Mouse (Mus musculus) forebrain, embryonic 14.5 days (tissue): ENCODE data around the gene Ankrd11. TPM values are rescaled to one million over a fixed set of nuclear protein-coding genes. Genes with fewer than 3 reads are reported as not detected.

Experiments
- ATAC-seq: fragments of 200-750 bp; cut with Nextera tagmentation; 2 replicates; pipeline ENCODE4 v1.8.0; 2017; ENCODE audit warnings: mild to moderate bottlenecking, moderate library complexity
- DNase-seq: peaks from one replicate; pipeline ENCODE4 v3.0.0-alpha.2; 2015; ENCODE audit warnings: low spot score
- H3K27ac ChIP-seq: fragments of 300-500 bp; sonication (generic); 2 replicates; pipeline ENCODE4 v1.5.1; 2014; ENCODE audit warnings: low read depth, mild to moderate bottlenecking, control low read depth, low read length, moderate library complexity
- H3K27me3 ChIP-seq: fragments of 300-500 bp; sonication (generic); replicated peaks from 2 replicates; pipeline ENCODE4 v1.6.1; 2014; ENCODE audit warnings: low read length, control low read depth, mixed read lengths; ENCODE audit not compliant: control insufficient read depth, insufficient read depth
- H3K36me3 ChIP-seq: fragments of 300-500 bp; sonication (generic); 2 replicates; pipeline ENCODE4 v1.6.1; 2014; ENCODE audit warnings: low read length, control low read depth; ENCODE audit not compliant: control insufficient read depth, insufficient read depth
- H3K4me1 ChIP-seq: fragments of 300-500 bp; sonication (generic); 2 replicates; pipeline ENCODE4 v1.6.1; 2014; ENCODE audit warnings: antibody characterized with exemption, low read length, control low read depth; ENCODE audit not compliant: control insufficient read depth, insufficient read depth
- H3K4me2 ChIP-seq: fragments of 300-500 bp; sonication (generic); 2 replicates; pipeline ENCODE4 v1.6.1; 2014; ENCODE audit warnings: mild to moderate bottlenecking, control low read depth, low read length
- H3K4me3 ChIP-seq: fragments of 300-500 bp; sonication (generic); 2 replicates; pipeline ENCODE4 v1.5.1; 2014; ENCODE audit warnings: low read depth, low read length, control low read depth
- H3K9ac ChIP-seq: fragments of 300-500 bp; sonication (generic); 2 replicates; pipeline ENCODE4 v1.6.1; 2014; ENCODE audit warnings: mild to moderate bottlenecking, low read length, control low read depth, moderate library complexity
- H3K9me3 ChIP-seq: fragments of 300-500 bp; sonication (generic); replicated peaks from 2 replicates; pipeline ENCODE4 v1.6.1; 2016; ENCODE audit warnings: low read length, control low read depth, mixed read lengths; ENCODE audit not compliant: control insufficient read depth
- WGBS: fragments of 180-500 bp; shearing (Covaris S2); extraction: QIAGEN DNeasy Blood & Tissue Kit; methylation state at CpG from one replicate; pipeline ENCODE4 v1.1.7; 2014; 5-methylcytosine and 5-hydroxymethylcytosine counted together
- polyA plus RNA-seq: library from polyadenylated mRNA; unstranded; fragments of >200 nt; fragmentation: Nextera tagmentation; extraction: Ambion mirVana; gene quantifications from 2 replicates; pipeline ENCODE4 v1.2.1, GENCODE M21; 2014

Ankrd11 gene
- polyA plus RNA-seq, 1 experiment from 2014 or later: 32.1 TPM

DNA sequence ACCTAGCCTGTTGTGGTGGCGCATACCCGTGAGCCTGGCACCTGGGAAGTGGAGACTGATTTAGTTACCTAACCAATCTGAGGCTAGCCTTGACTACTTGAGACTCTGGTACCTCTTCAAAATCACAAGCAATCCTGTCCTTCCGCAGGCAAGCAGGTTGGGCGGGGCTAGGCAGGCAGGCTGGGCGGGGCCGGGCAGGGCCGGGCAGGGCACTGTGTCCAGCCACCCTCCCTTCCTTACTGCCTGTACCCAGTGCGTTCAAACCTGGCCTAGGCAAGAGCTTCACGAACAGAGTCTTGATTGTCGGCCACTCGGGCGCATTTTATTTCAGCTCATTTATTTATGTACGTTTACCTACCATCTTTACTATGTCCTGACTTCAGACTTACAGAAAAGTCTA lies 182.2 kb downstream of the Ankrd11 start:
- ATAC-seq (no peak), DNase-seq (no peak)
- Histone ChIP-seq H3K4me2 (no peak overlapping the region), H3K9ac (no peak overlapping the region), H3K36me3 (no peaks in the 10 kb centered on the region), H3K27me3 (no peaks in the 10 kb centered on the region), H3K27ac (no peak overlapping the region), H3K4me1 (no peaks in the 10 kb centered on the region), H3K9me3 (peaks cover 5% of the 10 kb centered on the region; the same call in 1 of the 2 replicates), H3K4me3 (no peak overlapping the region)
- 65% methylated on average over 13 of the region's 13 CpGs for WGBS

DNA sequence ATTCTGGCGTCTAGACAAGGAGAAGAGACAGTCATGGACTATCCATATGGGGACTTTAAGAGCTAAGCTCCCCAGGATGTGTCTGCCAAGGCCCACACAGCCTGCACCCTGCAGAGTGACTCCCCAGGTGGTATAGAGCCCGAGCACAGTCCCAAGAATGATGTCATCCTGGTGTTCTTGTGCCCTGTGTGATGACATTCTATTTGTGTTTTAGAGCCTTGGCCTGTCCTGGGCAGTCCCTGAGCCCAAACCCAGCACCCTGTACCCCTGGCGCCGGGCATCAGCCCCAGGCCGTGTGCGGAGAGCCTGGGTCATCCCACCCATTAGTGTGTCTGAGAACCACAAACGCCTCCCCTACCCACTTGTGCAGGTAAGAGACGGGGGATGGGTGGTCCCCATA lies 185.8 kb downstream of the Ankrd11 start:
- Histone ChIP-seq H3K36me3 (no peaks in the 10 kb centered on the region), H3K9ac (no peak overlapping the region), H3K9me3 (no peaks in the 10 kb centered on the region), H3K4me3 (no peak overlapping the region), H3K4me2 (no peak overlapping the region), H3K27me3 (no peaks in the 10 kb centered on the region), H3K27ac (no peak overlapping the region), H3K4me1 (peaks cover 6% of the 10 kb centered on the region)
- DNase-seq: no peak
- no peak for ATAC-seq
- WGBS: 79% methylated on average over 8 of the region's 8 CpGs

GRCm38 (mm10) chr8:122855123-122855522 lies 187.0 kb downstream of the Ankrd11 start:
- H3K9ac ChIP-seq: no peak overlapping the region
- DNase-seq (no peak), ATAC-seq (no peak)
- H3K4me1 ChIP-seq: peaks cover 6% of the 10 kb centered on the region
- no peak overlapping the region for H3K4me3 ChIP-seq
- no peaks in the 10 kb centered on the region for H3K27me3 ChIP-seq
- H3K36me3 ChIP-seq: no peaks in the 10 kb centered on the region
- H3K4me2 ChIP-seq: no peak overlapping the region
- no peaks in the 10 kb centered on the region for H3K9me3 ChIP-seq
- no peak overlapping the region for H3K27ac ChIP-seq
- 85% methylated on average over 4 of the region's 4 CpGs for WGBS

- no peak for DNase-seq
- WGBS: 85% methylated on average over 7 of the region's 7 CpGs
- H3K4me2 ChIP-seq: no peak overlapping the region
- no peaks in the 10 kb centered on the region for H3K36me3 ChIP-seq
- peaks cover 6% of the 10 kb centered on the region for H3K4me1 ChIP-seq
- H3K9me3 ChIP-seq: no peaks in the 10 kb centered on the region
- no peaks in the 10 kb centered on the region for H3K27me3 ChIP-seq
- no peak overlapping the region for H3K9ac ChIP-seq
- no peak for ATAC-seq
- H3K4me3 ChIP-seq: no peak overlapping the region
- H3K27ac ChIP-seq: no peak overlapping the region
Observed at GRCm38 (mm10) chr8:122854388-122854787, 187.7 kb downstream of the Ankrd11 start.

GRCm38 (mm10) chr8:122853340-122853771 lies 188.7 kb downstream of the Ankrd11 start:
- ATAC-seq (peak; percentile 66), DNase-seq (peak; percentile 27)
- Histone ChIP-seq H3K9ac (no peak overlapping the region), H3K27me3 (no peaks in the 10 kb centered on the region), H3K27ac (no peak overlapping the region), H3K4me2 (no peak overlapping the region), H3K4me3 (no peak overlapping the region), H3K9me3 (no peaks in the 10 kb centered on the region), H3K36me3 (no peaks in the 10 kb centered on the region), H3K4me1 (peaks cover 6% of the 10 kb centered on the region)
- 11% methylated on average over 11 of the region's 11 CpGs for WGBS

DNA sequence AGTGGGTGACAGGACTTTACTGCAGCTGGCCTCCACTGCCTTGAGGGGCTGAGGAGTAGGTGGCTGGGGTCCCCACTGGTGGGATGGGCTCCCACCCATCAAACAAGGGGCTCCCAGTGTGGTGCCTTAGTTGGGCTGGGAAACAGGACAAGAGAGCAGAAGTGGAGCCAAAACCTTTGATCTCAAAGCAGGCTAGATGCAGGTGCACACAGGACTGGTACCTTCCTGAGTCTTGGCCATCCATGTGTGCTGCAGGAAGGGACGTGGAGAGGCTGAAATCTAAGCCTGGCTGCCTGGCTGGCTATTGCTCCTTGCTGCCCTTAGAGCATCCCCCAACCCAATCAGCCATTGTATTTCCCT lies 189.6 kb downstream of the Ankrd11 start:
- H3K27me3 ChIP-seq: no peaks in the 10 kb centered on the region
- H3K27ac ChIP-seq: no peak overlapping the region
- H3K4me3 ChIP-seq: no peak overlapping the region
- ATAC-seq: no peak
- H3K9ac ChIP-seq: no peak overlapping the region
- H3K4me2 ChIP-seq: no peak overlapping the region
- H3K4me1 ChIP-seq: peaks cover 9% of the 10 kb centered on the region
- no peaks in the 10 kb centered on the region for H3K36me3 ChIP-seq
- no peak for DNase-seq
- H3K9me3 ChIP-seq: no peaks in the 10 kb centered on the region
- 38% methylated on average over 1 of the region's 1 CpGs for WGBS

DNA sequence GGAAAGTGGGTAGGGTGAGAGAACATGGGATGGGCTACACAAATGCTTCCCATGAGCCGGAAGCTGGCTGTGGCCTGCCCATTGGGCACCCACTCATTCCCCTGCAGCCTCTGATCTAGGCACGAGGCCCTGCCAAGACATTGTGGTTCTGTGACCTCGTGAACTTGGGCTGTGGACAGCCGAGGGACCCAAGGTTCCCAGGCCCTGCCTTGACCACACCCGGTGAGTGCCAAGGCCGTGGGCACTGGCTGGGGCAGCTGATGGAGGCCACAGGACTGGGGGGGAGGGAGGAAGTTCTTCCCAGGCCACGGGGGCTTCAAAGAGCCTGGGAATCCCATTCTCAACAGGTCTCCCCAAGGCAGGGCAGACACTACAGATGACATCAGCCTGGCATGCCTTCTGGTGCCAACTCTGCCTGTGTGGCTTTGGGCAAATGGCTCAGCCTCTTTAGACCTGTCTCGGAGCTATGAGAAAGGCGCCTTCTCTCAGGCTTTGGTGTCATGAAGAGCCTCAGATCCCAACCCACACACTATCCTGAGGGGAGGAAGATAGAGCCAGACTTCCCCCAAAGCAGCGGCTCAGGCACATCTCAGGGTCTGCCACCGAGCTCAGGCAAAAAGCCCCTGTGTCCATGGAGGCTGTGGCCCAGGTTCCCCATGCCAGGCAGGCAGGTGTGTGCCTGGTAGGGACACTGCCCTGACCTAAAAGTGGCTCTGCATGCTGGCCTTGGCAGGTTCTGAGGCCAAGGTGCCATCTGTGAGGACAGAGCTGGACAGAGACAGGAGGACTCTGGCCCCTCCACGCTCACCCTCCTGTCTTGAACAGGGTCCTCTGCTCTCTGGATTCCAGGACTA lies 190.2 kb downstream of the Ankrd11 start:
- H3K27ac ChIP-seq: no peak overlapping the region
- H3K27me3 ChIP-seq: no peaks in the 10 kb centered on the region
- no peak overlapping the region for H3K4me3 ChIP-seq
- no peak overlapping the region for H3K4me2 ChIP-seq
- H3K36me3 ChIP-seq: no peaks in the 10 kb centered on the region
- DNase-seq (no peak), ATAC-seq (no peak)
- 77% methylated on average over 12 of the region's 12 CpGs for WGBS
- no peaks in the 10 kb centered on the region for H3K9me3 ChIP-seq
- H3K9ac ChIP-seq: no peak overlapping the region
- H3K4me1 ChIP-seq: peaks cover 9% of the 10 kb centered on the region

DNA sequence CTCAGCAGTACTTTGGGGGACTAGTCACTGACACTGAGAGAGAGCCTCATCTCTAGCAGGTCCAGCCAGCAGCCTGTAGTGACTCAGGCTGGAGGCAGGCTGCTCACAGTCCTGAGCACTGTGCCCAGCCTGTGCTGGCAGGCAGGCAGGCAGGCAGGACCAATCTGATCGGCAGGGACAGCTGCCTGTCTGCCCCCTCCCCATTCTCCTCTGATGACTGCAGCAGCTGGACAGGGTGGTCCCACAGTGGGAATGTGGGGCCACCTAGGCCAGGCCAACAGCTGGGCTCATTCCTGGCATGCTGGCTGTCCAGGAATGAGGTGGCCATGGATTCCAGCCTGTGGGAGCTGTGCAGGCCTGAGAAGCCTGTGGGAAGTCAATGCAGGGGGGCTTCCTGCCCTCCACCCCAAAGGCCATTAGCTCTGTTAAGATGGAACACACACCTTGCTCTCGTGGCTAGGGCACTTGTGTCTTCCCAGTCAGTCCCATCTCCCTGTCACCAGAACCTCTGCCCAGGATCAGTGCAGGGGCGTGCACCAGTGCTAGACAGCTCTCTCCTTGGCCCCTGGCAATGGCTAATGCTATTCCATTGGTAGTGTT lies 191.3 kb downstream of the Ankrd11 start:
- 77% methylated on average over 3 of the region's 3 CpGs for WGBS

More for the DNA sequence above, 191.3 kb downstream of the Ankrd11 start:
- H3K9ac ChIP-seq: no peak overlapping the region
- no peaks in the 10 kb centered on the region for H3K27me3 ChIP-seq
- no peak overlapping the region for H3K4me2 ChIP-seq
- no peak for ATAC-seq
- no peak for DNase-seq
- H3K4me3 ChIP-seq: no peak overlapping the region
- no peaks in the 10 kb centered on the region for H3K9me3 ChIP-seq
- H3K36me3 ChIP-seq: no peaks in the 10 kb centered on the region
- peaks cover 9% of the 10 kb centered on the region for H3K4me1 ChIP-seq
- H3K27ac ChIP-seq: no peak overlapping the region
